Mouse (Mus musculus) spleen, postnatal 10 days (tissue): ENCODE measurements at regions not wholly inside any gene's neighbourhood (a gene's known extent, or its start where the extent isn't known, plus 50 kb on each side); places are given as distances from the start of the nearest gene placed in this dataset.

ENCODE experiments used
- DNase-seq, 2 experiments: peaks; one replicate each; pipeline ENCODE4 v3.0.0; 2021 to 2022; ENCODE audit warnings: low spot score in 2 of 2

GRCm38 (mm10) chr8:89279844-89280243 lies 235.9 kb upstream of the Sall1 start:
- no peak for DNase-seq

GRCm38 (mm10) chr8:89279142-89279541 lies 235.2 kb upstream of the Sall1 start:
- DNase-seq = no peak

DNA sequence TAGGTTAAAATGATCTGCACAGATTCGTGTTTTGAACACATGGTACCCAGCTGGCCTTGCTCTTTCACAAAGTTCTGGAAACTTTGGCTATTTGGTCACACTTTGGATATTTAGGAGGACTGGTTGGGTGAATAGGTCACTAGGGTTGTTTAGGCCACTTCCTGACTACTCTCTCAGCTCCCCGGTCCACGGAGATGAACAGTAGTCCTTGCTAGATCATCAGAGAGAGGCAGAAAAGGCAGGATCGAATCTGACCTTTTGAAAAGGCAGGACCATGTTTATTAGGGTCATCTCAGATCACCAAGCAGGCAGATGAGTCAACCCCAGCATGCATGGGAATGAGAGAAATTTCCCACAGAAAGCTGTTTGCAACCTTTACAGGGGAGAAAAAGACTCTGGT lies 229.3 kb upstream of the Sall1 start:
- DNase-seq = no peak

DNA sequence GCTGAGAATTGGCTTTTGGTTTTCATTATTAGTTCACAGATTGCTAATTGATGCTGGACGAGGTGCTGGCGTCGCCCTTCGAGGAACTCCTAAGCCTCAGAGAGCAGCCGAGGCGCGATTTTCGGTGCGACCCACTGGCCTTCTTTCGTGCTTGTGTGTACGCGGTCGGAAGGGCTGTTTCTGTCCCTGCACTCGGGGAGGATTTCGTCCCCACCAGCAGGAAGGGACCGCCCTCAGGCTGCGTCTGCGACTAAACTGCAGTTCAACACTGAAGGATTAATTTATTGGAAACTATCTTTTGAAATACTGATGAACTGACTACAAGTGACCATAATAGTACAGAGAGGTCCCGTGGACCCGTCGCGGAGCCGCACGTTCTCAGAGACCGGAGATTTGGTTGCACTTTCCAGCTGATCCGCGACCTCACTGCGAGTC lies 228.4 kb upstream of the Sall1 start:
- no peak for DNase-seq

GRCm38 (mm10) chr8:89271381-89272355 lies 227.7 kb upstream of the Sall1 start:
- no peak for DNase-seq

GRCm38 (mm10) chr8:89270001-89270400 lies 226.0 kb upstream of the Sall1 start:
- no peak for DNase-seq

DNA sequence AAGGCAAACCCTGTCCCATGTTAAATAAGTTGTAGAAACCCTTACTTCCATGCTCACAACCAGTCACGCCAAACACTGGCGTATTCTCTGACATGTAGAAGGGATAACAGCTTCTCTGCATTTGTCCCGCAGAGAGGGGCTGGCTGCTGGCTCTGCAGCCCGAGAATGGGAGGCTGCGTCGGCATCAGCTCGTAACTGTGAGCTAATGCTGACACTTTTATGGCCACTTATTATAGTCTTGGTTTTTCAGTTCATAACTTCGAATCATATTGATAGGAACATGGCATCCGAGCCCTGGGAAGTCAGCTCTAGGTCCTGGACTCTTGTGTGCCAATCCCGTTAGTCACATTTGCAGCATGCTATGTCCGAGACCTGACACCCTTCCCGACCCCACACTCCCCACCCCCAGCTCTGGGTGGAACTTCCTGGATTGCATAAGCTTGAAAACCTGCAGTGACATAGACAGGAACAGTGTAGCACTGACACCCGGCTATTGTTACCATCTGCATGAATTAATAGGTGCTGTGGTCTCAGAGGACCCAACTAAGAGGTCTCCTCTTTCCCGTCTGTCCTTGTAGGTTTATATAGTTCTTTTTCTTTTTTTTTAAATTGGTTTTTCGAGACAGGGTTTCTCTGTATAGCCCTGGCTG lies 217.3 kb upstream of the Sall1 start:
- DNase-seq = no peak

GRCm38 (mm10) chr8:89259881-89260280 lies 215.9 kb upstream of the Sall1 start:
- no peak for DNase-seq

DNA sequence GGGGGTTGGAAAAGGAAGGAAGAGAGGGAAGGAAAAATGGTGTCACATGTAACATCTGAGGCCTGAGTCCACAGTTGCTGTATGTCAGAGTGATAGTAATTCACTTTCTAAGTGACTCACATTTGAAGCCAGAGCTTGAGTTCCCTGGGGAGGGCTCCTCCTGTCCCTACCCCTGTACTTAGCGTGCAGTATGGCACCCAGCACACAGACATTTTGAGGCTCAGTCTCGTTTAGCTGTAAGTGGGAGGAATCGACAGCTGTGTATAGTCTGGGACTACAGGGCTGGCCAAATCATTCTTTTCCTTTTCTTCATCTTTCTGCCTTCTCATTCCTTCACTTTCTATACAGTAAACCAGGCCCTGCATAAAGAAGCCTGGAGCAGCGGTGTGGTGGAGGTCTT lies 202.4 kb upstream of the Sall1 start:
- DNase-seq = no peak

DNA sequence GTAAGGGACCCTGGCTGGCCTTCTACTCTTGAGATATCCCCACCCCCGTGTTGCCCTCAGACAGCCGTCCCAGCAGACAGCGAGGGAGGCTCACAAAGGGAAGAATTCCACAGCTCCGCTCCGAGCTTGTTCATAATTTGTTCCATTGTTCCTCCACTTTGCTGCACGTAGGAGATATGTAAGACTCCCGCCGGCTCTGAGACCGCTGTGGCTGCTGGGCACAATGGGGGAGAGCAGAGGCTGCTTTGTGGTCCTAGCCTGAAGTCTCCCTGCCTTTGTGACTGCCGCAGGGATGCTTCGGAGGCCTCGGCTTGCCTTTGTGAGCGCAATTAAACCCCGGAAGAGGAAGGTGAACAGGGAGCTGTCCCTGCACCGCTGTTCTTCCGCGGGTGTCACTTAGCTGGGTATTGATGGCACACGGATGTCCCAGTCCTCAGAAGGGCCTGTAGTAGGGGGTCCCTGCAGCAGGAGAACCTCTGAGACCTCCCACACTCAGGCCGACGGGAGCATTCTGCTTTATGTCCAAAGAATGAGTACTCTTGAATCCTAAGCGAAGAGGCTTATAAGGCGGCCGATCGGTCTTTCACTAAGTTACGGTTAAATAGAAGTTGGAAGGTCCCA lies 201.3 kb upstream of the Sall1 start:
- no peak for DNase-seq

DNA sequence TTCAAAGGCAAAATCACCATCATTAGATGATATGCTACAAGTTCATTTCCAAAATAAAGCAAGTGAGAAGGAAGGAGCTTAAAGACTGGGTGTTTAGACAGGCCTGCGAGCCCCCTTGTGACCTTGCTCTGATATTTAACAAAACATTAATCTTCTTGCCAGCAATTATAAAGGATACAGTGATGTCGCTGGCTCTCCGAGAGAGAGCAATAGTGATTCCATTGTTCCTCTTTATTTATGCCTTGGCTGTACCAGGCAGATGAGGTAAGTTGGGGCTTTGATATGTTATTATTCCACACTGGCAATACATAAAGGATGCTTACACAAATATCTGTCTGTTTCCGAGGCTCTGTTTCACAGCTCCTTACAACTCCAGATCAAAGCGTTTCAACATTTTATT lies 197.7 kb upstream of the Sall1 start:
- DNase-seq = no peak

DNA sequence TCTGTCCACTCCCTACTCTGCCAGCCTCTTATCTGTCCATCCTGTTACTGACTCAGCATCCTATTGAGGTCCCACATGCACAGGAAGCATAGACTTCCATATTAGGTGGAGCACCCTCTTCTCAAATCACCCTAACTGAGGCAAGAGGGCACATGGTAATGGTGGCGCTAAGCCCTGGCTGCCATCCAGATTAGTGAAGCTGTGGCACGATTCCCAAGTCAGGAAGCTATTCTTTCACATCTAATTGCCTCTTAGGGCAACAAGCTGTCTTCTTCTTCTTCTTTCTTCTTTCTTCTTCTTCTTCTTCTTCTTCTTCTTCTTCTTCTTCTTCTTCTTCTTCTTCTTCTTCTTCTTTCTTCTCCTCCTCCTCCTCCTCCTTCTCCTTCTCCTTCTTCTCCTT lies 195.7 kb upstream of the Sall1 start:
- DNase-seq = no peak

DNA sequence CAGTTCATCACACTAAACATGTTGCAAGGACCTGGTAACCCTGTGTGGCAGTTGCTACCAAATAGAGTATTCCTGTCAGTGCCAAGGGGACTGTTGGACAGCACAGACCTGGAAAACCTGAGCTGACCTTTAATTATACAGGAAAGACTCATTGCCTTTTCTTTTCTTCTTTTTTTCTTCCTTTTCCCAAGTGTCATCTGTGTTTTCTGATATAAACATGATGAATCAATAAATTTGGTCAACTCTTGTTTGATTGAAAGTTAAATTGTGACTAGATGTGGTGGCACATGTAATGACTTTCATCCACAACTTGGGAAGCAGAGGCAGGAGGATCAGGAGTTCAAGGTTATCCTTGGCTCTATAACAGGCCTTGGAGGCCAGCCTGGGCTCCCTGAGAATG lies 190.1 kb upstream of the Sall1 start:
- DNase-seq = no peak

DNA sequence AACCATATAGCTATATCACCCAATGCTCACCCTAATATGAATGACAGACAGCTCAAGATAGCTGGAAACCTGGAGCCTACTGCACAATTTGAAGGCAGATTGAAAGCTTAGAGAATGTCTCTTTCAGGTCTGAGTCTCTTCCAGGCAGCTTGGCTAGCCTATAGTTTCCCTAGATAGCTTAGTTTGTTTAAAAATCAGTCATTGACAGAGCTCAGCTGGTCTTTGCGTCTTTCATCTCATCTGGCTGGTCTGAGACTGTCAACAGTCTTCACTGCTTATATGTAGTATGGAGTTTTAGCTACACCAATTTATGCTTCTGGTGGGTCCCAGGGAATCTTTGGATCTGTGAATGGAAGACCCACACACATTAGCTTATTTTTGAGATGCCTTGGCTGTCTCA lies 188.4 kb upstream of the Sall1 start:
- DNase-seq = no peak

DNA sequence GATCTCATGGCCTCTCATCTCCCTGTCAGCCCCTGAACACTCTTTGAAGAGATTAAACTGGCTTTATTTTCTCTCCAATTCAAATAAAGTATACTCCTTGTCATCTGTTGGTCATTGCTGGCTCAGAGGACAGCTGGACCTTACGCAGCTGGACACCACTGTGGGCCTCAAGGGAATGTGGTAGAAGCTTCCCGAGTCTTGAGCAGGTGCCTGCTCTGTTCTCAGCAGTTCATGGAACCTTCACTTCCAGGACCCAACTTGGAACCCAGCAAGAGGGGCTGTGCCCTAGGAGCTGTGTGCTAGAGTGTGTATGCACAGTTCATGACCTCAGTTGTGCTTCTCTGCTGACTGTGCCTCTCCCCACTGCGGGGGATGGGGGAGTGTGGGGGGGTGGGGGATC lies 185.2 kb upstream of the Sall1 start:
- DNase-seq = no peak

- no peak for DNase-seq
Measured at GRCm38 (mm10) chr8:89220870-89221269, 176.9 kb upstream of the Sall1 start.

- no peak for DNase-seq
Measured at GRCm38 (mm10) chr8:89220381-89220780, 176.4 kb upstream of the Sall1 start.

GRCm38 (mm10) chr8:89219156-89219555 lies 175.2 kb upstream of the Sall1 start:
- no peak for DNase-seq

DNA sequence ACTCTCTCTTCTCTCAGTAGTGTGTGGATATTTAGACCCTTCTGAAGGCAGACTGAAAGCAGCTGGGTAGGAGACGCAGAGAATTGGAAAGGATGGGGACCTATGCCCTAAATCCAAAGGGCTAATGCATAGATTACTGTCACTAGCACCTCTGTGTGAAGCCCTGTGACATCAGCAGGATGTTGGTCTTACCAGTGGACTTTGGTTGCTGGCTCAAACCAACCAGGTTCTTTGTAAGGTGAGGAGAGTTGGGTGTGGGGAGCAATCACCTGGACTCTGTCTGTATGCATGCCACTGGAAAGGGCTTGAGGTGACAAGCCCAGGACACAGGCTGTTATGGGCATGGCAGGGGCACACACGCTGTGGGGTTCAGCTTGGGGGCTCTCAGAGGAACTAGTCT lies 173.7 kb upstream of the Sall1 start:
- no peak for DNase-seq

- no peak for DNase-seq
Measured at GRCm38 (mm10) chr8:89211931-89212330, 168.0 kb upstream of the Sall1 start.

- DNase-seq = no peak
Measured at GRCm38 (mm10) chr8:89210684-89211083, 166.7 kb upstream of the Sall1 start.

DNA sequence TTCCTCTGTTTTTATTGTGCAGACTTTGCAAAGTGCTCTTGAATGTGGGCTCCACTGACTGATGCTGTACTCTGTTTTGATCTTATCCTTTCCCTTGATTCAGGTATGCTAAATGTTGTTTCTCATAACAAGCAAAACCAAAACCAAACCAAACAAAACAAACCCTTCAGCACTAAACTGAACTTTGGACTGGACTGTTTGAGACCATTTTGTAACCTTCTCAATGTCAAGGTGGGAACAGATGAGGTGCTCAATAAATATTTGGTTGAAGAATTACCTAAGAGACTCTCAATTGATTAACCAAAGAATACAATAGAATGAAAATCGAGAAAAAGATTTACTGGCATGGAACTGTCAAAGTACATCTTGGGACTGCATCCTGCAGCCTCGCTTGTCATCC lies 163.9 kb upstream of the Sall1 start:
- no peak for DNase-seq
